In genomic region chr9:42077112-42077845, GRCm38 (mm10) we compare ENCODE assay signal across 24 mouse cellular contexts.
"Had no signal": no experiment of that assay in that cellular context is flagged by ENCODE, and none has a peak within 500 bp of the region (broad histone marks: within the 10 kb centered on the region; RNA-seq: fewer than 3 reads in every experiment).

No protein-coding gene starts in this region.

- H3K9ac ChIP-seq: heart, embryonic 13.5 days; heart, embryonic 15.5 days; hindbrain, embryonic 13.5 days; hindbrain, embryonic 15.5 days; kidney, embryonic 15.5 days; limb, embryonic 13.5 days; liver, embryonic 13.5 days; liver, embryonic 15.5 days had no signal

- H3K27me3 ChIP-seq: heart, embryonic 13.5 days; heart, embryonic 15.5 days; hindbrain, embryonic 13.5 days; hindbrain, embryonic 15.5 days; kidney, embryonic 15.5 days; limb, embryonic 13.5 days; liver, embryonic 13.5 days; liver, embryonic 15.5 days had no signal

- H3K4me1 ChIP-seq: liver, embryonic 13.5 days; liver, embryonic 15.5 days had no signal

- H3K36me3 ChIP-seq: heart, embryonic 15.5 days; liver, embryonic 13.5 days; liver, embryonic 15.5 days had no signal

- H3K27ac ChIP-seq: heart, embryonic 13.5 days; heart, embryonic 15.5 days; hindbrain, embryonic 13.5 days; hindbrain, embryonic 15.5 days; hindbrain, postnatal 0 days; kidney, embryonic 15.5 days; kidney, postnatal 0 days; limb, embryonic 13.5 days; liver, embryonic 13.5 days; liver, embryonic 15.5 days had no signal

- ATAC-seq: hindbrain, postnatal 0 days; intestine, embryonic 16.5 days had no signal

- H3K4me3 ChIP-seq: heart, embryonic 13.5 days; heart, embryonic 15.5 days; hindbrain, embryonic 13.5 days; hindbrain, embryonic 15.5 days; kidney, embryonic 15.5 days; limb, embryonic 13.5 days; liver, embryonic 13.5 days; liver, embryonic 15.5 days had no signal

- H3K4me2 ChIP-seq: heart, embryonic 11.5 days; heart, embryonic 13.5 days; heart, embryonic 15.5 days; hindbrain, embryonic 13.5 days; hindbrain, embryonic 15.5 days; kidney, embryonic 15.5 days; limb, embryonic 13.5 days; liver, embryonic 11.5 days; liver, embryonic 13.5 days; liver, embryonic 15.5 days had no signal

- H3K9me3 ChIP-seq: heart, embryonic 13.5 days; heart, embryonic 15.5 days; hindbrain, embryonic 13.5 days; hindbrain, embryonic 15.5 days; kidney, embryonic 15.5 days; limb, embryonic 13.5 days; liver, embryonic 13.5 days; liver, embryonic 15.5 days had no signal

- DNase-seq: gastrocnemius, postnatal 14 days; gastrocnemius, postnatal 36 days; heart, adult 18-20 months; heart, postnatal 36 days; kidney, adult 11 months; kidney, adult 2 months; kidney, adult 9 months; kidney, postnatal 14 days; kidney, postnatal 36 days; left cerebral cortex, postnatal 4 days; liver; liver, embryonic 13.5 days had no signal
